Mouse (Mus musculus) lung, postnatal 0 days (tissue): ENCODE data around the gene Rab15.

Experiments
- CTCF ChIP-seq: IDR thresholded peaks from 2 replicates; pipeline ENCODE4 v1.5.1; 2016; ENCODE audit warnings: antibody characterized with exemption, mild to moderate bottlenecking
- EP300 ChIP-seq: IDR thresholded peaks from 2 replicates; pipeline ENCODE4 v1.6.1; 2016; ENCODE audit warnings: antibody characterized with exemption, mild to moderate bottlenecking, control low read depth

GRCm38 (mm10) chr12:76819816-76820215 lies 2.9 kb downstream of the Rab15 start:
- TF ChIP-seq CTCF (no peak), EP300 (no peak)
